Mouse (Mus musculus): ENCODE results near the gene Mpp4.

Gene Mpp4

GRCm38 (mm10) chr1:59167654-59168425 lies 4.7 kb upstream of the Mpp4 start:
- DNase-seq (ENCODE audit: low spot score) = no peak

- DNase-seq (ENCODE audit: low spot score) = no peak
These were observed 3.2 kb upstream of the Mpp4 start for GRCm38 (mm10) chr1:59166232-59166905.

- no peak for DNase-seq (ENCODE audit: low spot score)
These were observed 729 bp upstream of the Mpp4 start for GRCm38 (mm10) chr1:59163918-59164317.

- DNase-seq (ENCODE audit: low spot score) = no peak
These were observed 722 bp downstream of the Mpp4 start for GRCm38 (mm10) chr1:59162309-59163024.

GRCm38 (mm10) chr1:59161396-59161795 lies 1.8 kb downstream of the Mpp4 start:
- no peak for DNase-seq (ENCODE audit: low spot score)

GRCm38 (mm10) chr1:59160871-59161270 lies 2.3 kb downstream of the Mpp4 start:
- no peak for DNase-seq (ENCODE audit: low spot score)

- DNase-seq (ENCODE audit: low spot score) = no peak
These were observed 4.1 kb downstream of the Mpp4 start for GRCm38 (mm10) chr1:59159136-59159535.

- no peak for DNase-seq (ENCODE audit: low spot score)
These were observed 4.7 kb downstream of the Mpp4 start for GRCm38 (mm10) chr1:59158498-59158897.

- DNase-seq (ENCODE audit: low spot score) = no peak
These were observed 5.3 kb downstream of the Mpp4 start for GRCm38 (mm10) chr1:59157846-59158245.

- DNase-seq (ENCODE audit: low spot score) = no peak
These were observed 10.8 kb downstream of the Mpp4 start for GRCm38 (mm10) chr1:59152346-59152745.

- no peak for DNase-seq (ENCODE audit: low spot score)
These were observed 12.6 kb downstream of the Mpp4 start for GRCm38 (mm10) chr1:59150542-59150941.

- peak; percentile 11 for DNase-seq (ENCODE audit: low spot score)
These were observed 18.6 kb downstream of the Mpp4 start for GRCm38 (mm10) chr1:59144543-59144942.

- DNase-seq (ENCODE audit: low spot score) = peak; percentile 65
These were observed 20.4 kb downstream of the Mpp4 start for GRCm38 (mm10) chr1:59142809-59143208.

GRCm38 (mm10) chr1:59134419-59134818 lies 28.8 kb downstream of the Mpp4 start:
- no peak for DNase-seq (ENCODE audit: low spot score)

GRCm38 (mm10) chr1:59128879-59129278 lies 34.3 kb downstream of the Mpp4 start:
- DNase-seq (ENCODE audit: low spot score) = no peak

- DNase-seq (ENCODE audit: low spot score) = no peak
These were observed 37.6 kb downstream of the Mpp4 start for GRCm38 (mm10) chr1:59125558-59125957.

- DNase-seq (ENCODE audit: low spot score) = peak; percentile 74
These were observed 43.3 kb downstream of the Mpp4 start, which contains the start of gene Tmem237 for GRCm38 (mm10) chr1:59119720-59120457. TSS of gene Tmem237 (minus strand) at chr1:59120408.

- DNase-seq (ENCODE audit: low spot score) = no peak
These were observed 52.7 kb downstream of the Mpp4 start for GRCm38 (mm10) chr1:59110524-59110923.

- no peak for DNase-seq (ENCODE audit: low spot score)
These were observed 61.1 kb downstream of the Mpp4 start for GRCm38 (mm10) chr1:59102071-59102470.

GRCm38 (mm10) chr1:59101020-59101419 lies 62.2 kb downstream of the Mpp4 start:
- no peak for DNase-seq (ENCODE audit: low spot score)

GRCm38 (mm10) chr1:59094705-59095104 lies 68.5 kb downstream of the Mpp4 start, which contains the start of gene C2cd6:
TSS of gene C2cd6 (minus strand) at chr1:59094900.
- no peak for DNase-seq (ENCODE audit: low spot score)
